Mouse (Mus musculus) hindbrain, embryonic 13.5 days (tissue): ENCODE results near the gene Mdc1. TPM values are rescaled to one million over a fixed set of nuclear protein-coding genes. Genes with fewer than 3 reads are reported as not detected.

Experiments used
- ATAC-seq: fragments of 200-750 bp; cut with Nextera tagmentation; 2 replicates; pipeline ENCODE4 v1.8.0; 2017; ENCODE audit warnings: moderate TSS enrichment; ENCODE audit not compliant: low FRiP score
- H3K27ac ChIP-seq: fragments of 300-500 bp; sonication (generic); 2 replicates; pipeline ENCODE4 v1.5.1; 2015; ENCODE audit warnings: inconsistent platforms, mild to moderate bottlenecking, moderate library complexity
- H3K27me3 ChIP-seq: fragments of 300-500 bp; sonication (generic); 2 replicates; pipeline ENCODE4 v1.6.1; 2015; ENCODE audit warnings: mild to moderate bottlenecking, inconsistent platforms
- H3K36me3 ChIP-seq: fragments of 300-500 bp; sonication (generic); 2 replicates; pipeline ENCODE4 v1.6.1; 2015; ENCODE audit warnings: mild to moderate bottlenecking, inconsistent platforms
- H3K4me1 ChIP-seq: fragments of 300-500 bp; sonication (generic); replicated peaks from 2 replicates; pipeline ENCODE4 v1.6.1; 2015; ENCODE audit warnings: inconsistent platforms
- H3K4me2 ChIP-seq: fragments of 300-500 bp; sonication (generic); 2 replicates; pipeline ENCODE4 v1.6.1; 2015; ENCODE audit warnings: inconsistent platforms, mild to moderate bottlenecking, moderate library complexity
- H3K4me3 ChIP-seq: fragments of 300-500 bp; sonication (generic); 2 replicates; pipeline ENCODE4 v1.5.1; 2015; ENCODE audit warnings: mild to moderate bottlenecking, inconsistent platforms
- H3K9ac ChIP-seq: fragments of 300-500 bp; sonication (generic); 2 replicates; pipeline ENCODE4 v1.6.1; 2015; ENCODE audit warnings: mild to moderate bottlenecking, inconsistent platforms
- H3K9me3 ChIP-seq: fragments of 300-500 bp; sonication (generic); 2 replicates; pipeline ENCODE4 v1.6.1; 2016; ENCODE audit warnings: inconsistent platforms
- WGBS: fragments of 180-500 bp; shearing (Covaris S2); methylation state at CpG from one replicate; pipeline ENCODE4 v1.1.7; 2015; 5-methylcytosine and 5-hydroxymethylcytosine counted together
- microRNA-seq: library from miRNA; unstranded; fragments of <30 nt; microRNA quantifications from one replicate; pipeline ENCODE4, GENCODE M21; 2016
- polyA plus RNA-seq: library from polyadenylated mRNA; unstranded; fragments of >200 nt; fragmentation: Nextera tagmentation; extraction: Ambion mirVana; gene quantifications from 2 replicates; pipeline ENCODE4 v1.2.1, GENCODE M21; 2015

Gene Mdc1
- polyA plus RNA-seq, 1 experiment from 2014 or later: 11.3 TPM

DNA sequence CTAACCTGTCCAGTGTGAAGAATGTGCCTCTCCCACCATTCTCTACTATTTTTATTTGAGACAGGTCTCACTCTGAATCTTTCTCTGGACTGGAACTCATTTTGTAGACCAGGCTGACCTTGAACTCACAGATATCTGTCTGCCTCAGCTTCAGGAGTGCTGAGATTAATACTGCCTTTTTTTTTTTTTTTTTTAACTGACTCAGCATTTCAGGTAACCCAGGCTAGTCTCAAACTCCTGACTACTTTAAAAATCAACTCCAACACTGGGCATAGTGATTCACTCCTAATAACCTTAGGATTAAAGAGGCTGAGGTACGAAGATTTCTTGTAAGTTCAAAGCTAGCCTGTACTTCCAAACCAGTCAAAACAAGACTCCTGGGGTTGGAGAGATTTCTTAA lies 64.3 kb downstream of the Mdc1 start:
- Histone ChIP-seq H3K27me3 (no peaks in the 10 kb centered on the region), H3K36me3 (peaks cover 80% of the 10 kb centered on the region), H3K4me1 (peaks cover 34% of the 10 kb centered on the region), H3K4me3 (no peak overlapping the region), H3K4me2 (no peak overlapping the region), H3K9ac (no peak overlapping the region), H3K9me3 (no peaks in the 10 kb centered on the region), H3K27ac (no peak overlapping the region)
- WGBS: 98% methylated on average over 1 of the region's 1 CpGs
- ATAC-seq: no peak

- no peak for ATAC-seq
- no peaks in the 10 kb centered on the region for H3K27me3 ChIP-seq
- 0 out of 2 replicates have a peak overlapping the region, but pooled peaks have one; percentile 76 for H3K4me3 ChIP-seq
- peak overlapping the region; percentile 98 for H3K4me2 ChIP-seq
- WGBS: 87% methylated on average over 2 of the region's 2 CpGs
- H3K27ac ChIP-seq: no peak overlapping the region
- H3K4me1 ChIP-seq: peaks cover 34% of the 10 kb centered on the region
- H3K36me3 ChIP-seq: peaks cover 71% of the 10 kb centered on the region
- no peaks in the 10 kb centered on the region for H3K9me3 ChIP-seq
- peak overlapping the region; percentile 94; the same call in 1 of the 2 replicates for H3K9ac ChIP-seq
Measured at GRCm38 (mm10) chr17:35907609-35908008, 66.3 kb downstream of the Mdc1 start.

Small RNA genes within 50 kb of the gene (microRNA-seq; reads per million reads assigned to microRNA genes)
- 1.4 reads per million for gene Gm28033

Other genes with a start within 250 kb of the Mdc1 start
- not detected in 2 replicates for gene Sfta2, start 240.0 kb upstream of the Mdc1 start, polyA plus RNA-seq
- gene Gm9573, start 214.9 kb upstream of the Mdc1 start, polyA plus RNA-seq: not detected in 2 replicates
- 0.14 TPM in 1 of 2 replicates, not detected in the other for gene Mucl3, start 197.8 kb upstream of the Mdc1 start, polyA plus RNA-seq
- gene Vars2, start 173.9 kb upstream of the Mdc1 start, polyA plus RNA-seq: 11.8 and 14.0 TPM in 2 replicates
- 27.6 and 29.2 TPM in 2 replicates for gene Gtf2h4, start 167.8 kb upstream of the Mdc1 start, polyA plus RNA-seq
- gene Ddr1, start 136.9 kb upstream of the Mdc1 start, polyA plus RNA-seq: 128 and 140 TPM in 2 replicates
- gene Ier3, start 19.8 kb upstream of the Mdc1 start, polyA plus RNA-seq: 8.2 and 9.2 TPM in 2 replicates
- 75.2 and 78.8 TPM in 2 replicates for gene Flot1, start 18.3 kb upstream of the Mdc1 start, polyA plus RNA-seq
- 1,714 and 1,822 TPM in 2 replicates for gene Tubb5, start 3.2 kb upstream of the Mdc1 start, polyA plus RNA-seq
- 26.4 and 26.9 TPM in 2 replicates for gene Nrm, start 19.8 kb downstream of the Mdc1 start, polyA plus RNA-seq
- 26.9 and 30.5 TPM in 2 replicates for gene Ppp1r18, start 24.1 kb downstream of the Mdc1 start, polyA plus RNA-seq
- 28.6 and 35.3 TPM in 2 replicates for gene Dhx16, start 38.3 kb downstream of the Mdc1 start, polyA plus RNA-seq
- 45.8 and 48.7 TPM in 2 replicates for gene 2310061I04Rik, start 55.9 kb downstream of the Mdc1 start, polyA plus RNA-seq
- 434 and 438 TPM in 2 replicates for gene Atat1, start 68.6 kb downstream of the Mdc1 start, polyA plus RNA-seq
- gene Mrps18b, start 74.9 kb downstream of the Mdc1 start, polyA plus RNA-seq: 46.8 and 54.7 TPM in 2 replicates
- gene Ppp1r10, start 74.9 kb downstream of the Mdc1 start, polyA plus RNA-seq: 46.0 and 47.2 TPM in 2 replicates
- 96.6 and 103 TPM in 2 replicates for gene Abcf1, start 128.2 kb downstream of the Mdc1 start, polyA plus RNA-seq
- 53.6 and 53.7 TPM in 2 replicates for gene Gnl1, start 138.3 kb downstream of the Mdc1 start, polyA plus RNA-seq
- 72.8 and 73.5 TPM in 2 replicates for gene Prr3, start 138.7 kb downstream of the Mdc1 start, polyA plus RNA-seq
- gene H2-T24, start 179.0 kb downstream of the Mdc1 start, polyA plus RNA-seq: 8.8 and 9.5 TPM in 2 replicates
- 3.2 and 3.3 TPM in 2 replicates for gene H2-T23, start 191.3 kb downstream of the Mdc1 start, polyA plus RNA-seq
- gene H2-T22, start 201.2 kb downstream of the Mdc1 start, polyA plus RNA-seq: 6.7 and 7.0 TPM in 2 replicates
- not detected in 2 replicates for gene Gm6034, start 201.4 kb downstream of the Mdc1 start, polyA plus RNA-seq
- not detected in 2 replicates for gene Gm11127, start 216.9 kb downstream of the Mdc1 start, polyA plus RNA-seq